Mouse (Mus musculus) left cerebral cortex, postnatal 14 days (tissue): ENCODE results near the gene H2-M11. TPM values are rescaled to one million over a fixed set of nuclear protein-coding genes. Genes with fewer than 3 reads are reported as not detected.

Source experiments
- DNase-seq, 2 experiments: peaks; one replicate each; pipeline ENCODE4 v3.0.0; 2021 to 2022; ENCODE audit warnings: low spot score in 2 of 2, mixed read lengths in 1 of 2
- intact Hi-C: fragments of 180-260 bp; cut with DNase I; formaldehyde crosslinking; loops from one replicate; pipeline ENCODE4 v1.15.1; 2025
- long read RNA-seq, 2 experiments: library from polyadenylated mRNA; stranded (forward); transcript quantifications; one replicate each; pipeline ENCODE4 v2.0.0; 2021
- total RNA-seq, 2 experiments: library from RNA; stranded (reverse); gene quantifications; 2 replicates each; pipeline ENCODE4 v1.2.3; 2021

The H2-M11 gene
- total RNA-seq: not detected
- long read RNA-seq, experiment 1: 0 reads
- long read RNA-seq, experiment 2: 0 reads

DNA sequence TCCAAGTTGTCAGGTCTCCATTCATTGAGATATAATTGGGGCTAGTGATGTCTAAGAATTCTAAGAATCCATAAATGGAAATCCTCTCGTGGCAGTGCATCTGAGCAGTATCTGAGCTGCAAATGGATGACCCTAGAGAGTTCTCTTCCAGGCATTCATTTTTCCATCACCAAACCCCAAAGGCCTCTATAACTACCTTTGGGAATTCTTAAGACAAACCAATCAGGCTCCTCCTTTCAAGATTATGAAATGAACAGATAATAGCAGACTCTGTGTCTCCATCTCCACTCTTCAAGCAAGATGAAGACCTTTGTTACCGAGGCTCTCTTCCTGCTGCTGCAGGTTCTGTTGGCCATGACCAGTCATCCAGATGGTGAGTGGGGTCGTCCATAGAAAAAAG is at the start of gene H2-M11:
Gene H2-M11, plus strand, starts transcription at position 301 of the 400 bp plus-strand sequence.
- intact Hi-C loops: no loop called here
- DNase-seq: no peak

DNA sequence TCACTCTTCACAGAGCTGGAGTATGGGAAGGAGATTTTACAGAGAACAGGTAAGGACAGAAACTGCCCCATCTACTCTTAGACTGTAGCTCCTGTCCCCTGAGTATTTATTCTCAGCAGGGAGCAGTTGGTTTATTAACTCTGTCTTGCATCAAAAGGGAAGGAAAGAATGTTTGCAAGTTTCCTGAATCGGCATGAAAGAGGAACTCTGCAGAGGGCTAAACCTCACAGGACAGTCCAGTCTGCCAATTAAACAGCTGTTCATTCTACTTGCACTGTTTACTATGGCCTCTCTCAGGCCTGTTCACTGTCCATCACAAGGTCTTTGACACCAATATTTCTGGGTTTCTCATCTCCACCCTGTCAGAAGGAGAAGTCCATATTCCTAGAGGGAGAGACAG is 46.4 kb upstream of the H2-M11 start:
- intact Hi-C loops: no loop called here

DNA sequence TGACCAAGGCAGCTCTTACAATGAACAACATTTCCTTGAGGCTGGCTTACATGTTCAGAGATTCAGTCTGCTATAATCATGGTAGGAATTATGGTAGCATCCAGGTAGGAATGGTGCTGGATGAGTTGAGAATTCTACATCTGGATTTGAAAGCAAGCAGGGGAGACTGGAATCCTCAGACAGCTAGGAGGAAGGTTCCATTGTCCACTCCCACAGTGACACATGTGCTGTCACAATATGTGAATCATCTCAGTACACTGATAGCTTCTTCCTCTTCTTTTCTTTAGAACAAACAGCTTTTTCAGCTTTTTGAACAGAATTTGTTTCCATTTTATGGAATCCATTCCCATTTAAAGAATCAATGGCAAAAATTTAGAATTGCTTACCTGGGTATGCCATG is 43.0 kb upstream of the H2-M11 start:
- intact Hi-C loops: no loop called here
- DNase-seq: no peak

More for the DNA sequence above, 46.4 kb upstream of the H2-M11 start:
- DNase-seq: no peak

Other genes starting within 250 kb of the H2-M11 start
- gene H2-M10.1, start 220.9 kb upstream of the H2-M11 start, total RNA-seq: not detected
- gene H2-M10.3, start 178.7 kb upstream of the H2-M11 start, total RNA-seq: not detected
- gene H2-M10.4, start 84.7 kb upstream of the H2-M11 start, total RNA-seq: not detected
- gene H2-M9, start 95.6 kb downstream of the H2-M11 start, total RNA-seq: not detected
- not detected for gene H2-M1, start 125.1 kb downstream of the H2-M11 start, total RNA-seq
- gene H2-M10.5, start 225.8 kb downstream of the H2-M11 start, total RNA-seq: not detected